Mouse (Mus musculus) frontal cortex, postnatal 14 days (tissue): Measurements from ENCODE around the gene AI467606.
"Not testable (repeated sequence)": the region's sequence is repeated elsewhere in the genome, so short reads cannot be mapped to it uniquely, and the experiment has no call there.

ENCODE experiments used
- DNase-seq, 2 experiments: peaks; one replicate each; pipeline ENCODE4 v3.0.0; 2022; ENCODE audit warnings: low spot score in 2 of 2

AI467606 gene

GRCm38 (mm10) chr7:127091114-127091896 lies at the start of gene AI467606:
Gene AI467606, plus strand, starts transcription at chr7:127091359.
- no peak for DNase-seq

- peak; percentile 71 to 83 for DNase-seq
These were observed 49.1 kb upstream of the AI467606 start, which contains the start of gene Kif22 for GRCm38 (mm10) chr7:127041851-127042672. Gene Kif22, minus strand, starts transcription at chr7:127042471.

- no peak for DNase-seq
These were observed 36.1 kb upstream of the AI467606 start for GRCm38 (mm10) chr7:127055026-127055585.

GRCm38 (mm10) chr7:127065538-127065937 lies 25.6 kb upstream of the AI467606 start:
- DNase-seq: no peak

GRCm38 (mm10) chr7:127066317-127066716 lies 24.8 kb upstream of the AI467606 start:
- DNase-seq: no peak

GRCm38 (mm10) chr7:127070871-127071413 lies 20.2 kb upstream of the AI467606 start:
- no peak for DNase-seq

- DNase-seq: no peak
These were observed 17.9 kb upstream of the AI467606 start for GRCm38 (mm10) chr7:127073221-127073620.

- DNase-seq: no peak
These were observed 15.0 kb upstream of the AI467606 start for GRCm38 (mm10) chr7:127076188-127076587.

- DNase-seq: no peak
These were observed 13.5 kb upstream of the AI467606 start for GRCm38 (mm10) chr7:127077692-127078091.

GRCm38 (mm10) chr7:127080045-127080444 lies 11.1 kb upstream of the AI467606 start:
- DNase-seq: no peak

- DNase-seq: no peak
These were observed 8.9 kb upstream of the AI467606 start for GRCm38 (mm10) chr7:127082271-127082670.

- DNase-seq: no peak
These were observed 8.2 kb upstream of the AI467606 start for GRCm38 (mm10) chr7:127082995-127083394.

GRCm38 (mm10) chr7:127083689-127084088 lies 7.5 kb upstream of the AI467606 start:
- no peak for DNase-seq

- DNase-seq: no peak
These were observed 6.4 kb upstream of the AI467606 start for GRCm38 (mm10) chr7:127084794-127085193.

GRCm38 (mm10) chr7:127085751-127086150 lies 5.4 kb upstream of the AI467606 start:
- not testable (repeated sequence) for DNase-seq

- DNase-seq: not testable (repeated sequence)
These were observed 3.7 kb upstream of the AI467606 start, which contains the start of gene Zg16 for GRCm38 (mm10) chr7:127087278-127088010. Gene Zg16, minus strand, starts transcription at chr7:127087328.

GRCm38 (mm10) chr7:127088083-127088482 lies 3.1 kb upstream of the AI467606 start:
- DNase-seq: no peak

- no peak for DNase-seq
These were observed 2.0 kb upstream of the AI467606 start for GRCm38 (mm10) chr7:127088901-127089845.

GRCm38 (mm10) chr7:127090154-127091113 lies 725 bp upstream of the AI467606 start:
- no peak for DNase-seq
